Mouse (Mus musculus) kidney, adult 11 months (tissue): ENCODE data around the gene Xrra1.
"Not testable (repeated sequence)": the region's sequence is repeated elsewhere in the genome, so short reads cannot be mapped to it uniquely, and the experiment has no call there.

Source experiments
- DNase-seq: peaks from one replicate; pipeline ENCODE4 v3.0.0; 2022

Gene Xrra1

GRCm38 (mm10) chr7:99957226-99957965 is 98.5 kb downstream of the Xrra1 start:
- DNase-seq, result peak; percentile 35

GRCm38 (mm10) chr7:99960571-99960970 is 101.7 kb downstream of the Xrra1 start:
- not testable (repeated sequence) for DNase-seq

GRCm38 (mm10) chr7:99961518-99961917 is 102.6 kb downstream of the Xrra1 start:
- DNase-seq, result no peak

- peak; percentile 22 for DNase-seq
These were observed 103.8 kb downstream of the Xrra1 start for GRCm38 (mm10) chr7:99962536-99963236.

GRCm38 (mm10) chr7:99963237-99963860 is 104.4 kb downstream of the Xrra1 start:
- DNase-seq, result no peak

- DNase-seq, result peak; percentile 54
These were observed 106.3 kb downstream of the Xrra1 start for GRCm38 (mm10) chr7:99965020-99965841.

GRCm38 (mm10) chr7:99966011-99966721 is 107.2 kb downstream of the Xrra1 start:
- no peak for DNase-seq
